Mouse (Mus musculus): ENCODE results near the gene Oxsm. TPM values are rescaled to one million over a fixed set of nuclear protein-coding genes. Genes with fewer than 3 reads are reported as not detected.

Oxsm gene
- polyA plus RNA-seq (2012; ENCODE audit: insufficient read depth, insufficient read length, low replicate concordance, missing spikeins): not detected in 2 replicates

GRCm38 (mm10) chr14:16249171-16249874, at the start of gene Oxsm, which contains the start of gene Ngly1:
Gene Oxsm (minus strand): TSS chr14:16249808.
Gene Ngly1 (plus strand): TSS chr14:16249280.
- WGBS: under 1% methylated on average over 64 of the region's 65 CpGs
- Histone ChIP-seq H3K4me3 (ENCODE audit: insufficient read depth, low read depth, low read length) (peak within 1 kb of the TSS; percentile 90), H3K4me1 (ENCODE audit: control insufficient read depth, insufficient read depth, low read length) (no peaks in the 10 kb centered on the region; the same call in 1 of the 2 replicates), H3K27ac (ENCODE audit: insufficient read depth, low read depth, low read length) (peak within 1 kb of the TSS; percentile 68)
- TF ChIP-seq POLR2A (IDR thresholded peaks at IDR 0.05; ENCODE audit: insufficient read depth, low read depth, low read length) (peak; percentile 99), CTCF (IDR thresholded peaks at IDR 0.05; ENCODE audit: insufficient read depth, low read depth, low read length) (no peak)

- TF ChIP-seq POLR2A (IDR thresholded peaks at IDR 0.05; ENCODE audit: insufficient read depth, low read depth, low read length) (no peak), CTCF (IDR thresholded peaks at IDR 0.05; ENCODE audit: insufficient read depth, low read depth, low read length) (no peak)
- WGBS: 16% methylated on average over 2 of the region's 2 CpGs
- no peaks in the 10 kb centered on the region for H3K4me1 ChIP-seq (ENCODE audit: control insufficient read depth, insufficient read depth, low read length)
- no peak overlapping the region for H3K27ac ChIP-seq (ENCODE audit: insufficient read depth, low read depth, low read length)
- H3K4me3 ChIP-seq (ENCODE audit: insufficient read depth, low read depth, low read length): no peak overlapping the region
These were observed 47.3 kb upstream of the Oxsm start for GRCm38 (mm10) chr14:16296816-16297468.

GRCm38 (mm10) chr14:16293921-16294320, 44.3 kb upstream of the Oxsm start:
- Histone ChIP-seq H3K4me3 (ENCODE audit: insufficient read depth, low read depth, low read length) (no peak overlapping the region), H3K27ac (ENCODE audit: insufficient read depth, low read depth, low read length) (no peak overlapping the region), H3K4me1 (ENCODE audit: control insufficient read depth, insufficient read depth, low read length) (no peaks in the 10 kb centered on the region)
- TF ChIP-seq POLR2A (IDR thresholded peaks at IDR 0.05; ENCODE audit: insufficient read depth, low read depth, low read length) (no peak), CTCF (IDR thresholded peaks at IDR 0.05; ENCODE audit: insufficient read depth, low read depth, low read length) (no peak)
- WGBS: 93% methylated on average over 1 of the region's 1 CpGs

DNA sequence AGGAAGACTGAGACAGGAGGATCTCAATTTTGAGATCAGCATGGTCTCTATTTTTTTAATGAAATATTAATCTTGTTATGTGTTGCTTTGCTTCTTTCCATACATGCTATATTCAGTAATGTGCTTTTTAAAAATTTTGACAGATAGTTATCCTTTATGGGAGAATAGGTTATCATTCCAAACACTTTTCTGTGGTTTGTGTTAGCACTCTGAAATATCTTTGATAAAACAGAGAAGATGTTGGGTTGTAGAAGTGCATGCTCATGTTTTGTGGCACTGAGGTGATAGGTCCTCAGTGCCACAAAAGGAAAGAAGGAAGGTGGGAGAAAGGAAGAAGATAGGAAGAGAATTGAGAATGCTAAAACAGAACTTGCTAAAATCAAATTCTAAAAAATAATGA, 43.4 kb upstream of the Oxsm start:
- Histone ChIP-seq H3K27ac (ENCODE audit: insufficient read depth, low read depth, low read length) (no peak overlapping the region), H3K4me3 (ENCODE audit: insufficient read depth, low read depth, low read length) (no peak overlapping the region), H3K4me1 (ENCODE audit: control insufficient read depth, insufficient read depth, low read length) (no peaks in the 10 kb centered on the region)
- TF ChIP-seq POLR2A (IDR thresholded peaks at IDR 0.05; ENCODE audit: insufficient read depth, low read depth, low read length): no peak
- no peak for TF ChIP-seq CTCF (IDR thresholded peaks at IDR 0.05; ENCODE audit: insufficient read depth, low read depth, low read length)

- H3K27ac ChIP-seq (ENCODE audit: insufficient read depth, low read depth, low read length): no peak overlapping the region
These were observed 42.8 kb upstream of the Oxsm start for GRCm38 (mm10) chr14:16292371-16292770.

DNA sequence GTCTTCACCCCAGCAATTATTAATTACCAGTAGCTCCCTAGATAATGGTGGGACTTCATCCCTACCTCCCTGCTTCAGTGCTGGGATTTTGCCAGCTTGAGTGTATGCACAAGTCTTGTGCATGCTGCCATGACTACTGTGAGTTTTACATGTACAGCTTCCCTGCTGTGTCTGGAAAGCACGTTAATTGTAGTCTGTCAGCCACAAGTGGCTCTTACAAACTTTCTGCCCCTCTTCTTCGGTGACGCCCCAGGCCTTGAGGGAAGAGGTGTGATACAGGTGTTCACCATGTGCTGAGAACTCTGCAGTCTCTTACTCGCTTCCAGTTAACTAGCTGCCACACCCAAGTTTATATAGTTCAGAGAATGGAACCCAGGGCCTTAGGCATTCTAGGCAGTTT, 34.4 kb upstream of the Oxsm start:
- TF ChIP-seq POLR2A (IDR thresholded peaks at IDR 0.05; ENCODE audit: insufficient read depth, low read depth, low read length) (no peak), CTCF (IDR thresholded peaks at IDR 0.05; ENCODE audit: insufficient read depth, low read depth, low read length) (no peak)
- Histone ChIP-seq H3K4me3 (ENCODE audit: insufficient read depth, low read depth, low read length) (no peak overlapping the region), H3K4me1 (ENCODE audit: control insufficient read depth, insufficient read depth, low read length) (no peaks in the 10 kb centered on the region), H3K27ac (ENCODE audit: insufficient read depth, low read depth, low read length) (no peak overlapping the region)
- 80% methylated on average over 4 of the region's 4 CpGs for WGBS

More at GRCm38 (mm10) chr14:16292371-16292770, 42.8 kb upstream of the Oxsm start:
- no peak for TF ChIP-seq POLR2A (IDR thresholded peaks at IDR 0.05; ENCODE audit: insufficient read depth, low read depth, low read length)
- no peak for TF ChIP-seq CTCF (IDR thresholded peaks at IDR 0.05; ENCODE audit: insufficient read depth, low read depth, low read length)
- Histone ChIP-seq H3K4me1 (ENCODE audit: control insufficient read depth, insufficient read depth, low read length) (no peaks in the 10 kb centered on the region), H3K4me3 (ENCODE audit: insufficient read depth, low read depth, low read length) (no peak overlapping the region)
- WGBS: 8% methylated on average over 1 of the region's 1 CpGs

GRCm38 (mm10) chr14:16279196-16279595, 29.6 kb upstream of the Oxsm start:
- Histone ChIP-seq H3K27ac (ENCODE audit: insufficient read depth, low read depth, low read length) (no peak overlapping the region), H3K4me3 (ENCODE audit: insufficient read depth, low read depth, low read length) (no peak overlapping the region)
- TF ChIP-seq POLR2A (IDR thresholded peaks at IDR 0.05; ENCODE audit: insufficient read depth, low read depth, low read length) (no peak), CTCF (IDR thresholded peaks at IDR 0.05; ENCODE audit: insufficient read depth, low read depth, low read length) (no peak)

GRCm38 (mm10) chr14:16273677-16274076, 24.1 kb upstream of the Oxsm start:
- Histone ChIP-seq H3K4me3 (ENCODE audit: insufficient read depth, low read depth, low read length) (no peak overlapping the region), H3K4me1 (ENCODE audit: control insufficient read depth, insufficient read depth, low read length) (no peaks in the 10 kb centered on the region), H3K27ac (ENCODE audit: insufficient read depth, low read depth, low read length) (no peak overlapping the region)
- WGBS: 95% methylated on average over 3 of the region's 3 CpGs
- TF ChIP-seq CTCF (IDR thresholded peaks at IDR 0.05; ENCODE audit: insufficient read depth, low read depth, low read length) (no peak), POLR2A (IDR thresholded peaks at IDR 0.05; ENCODE audit: insufficient read depth, low read depth, low read length) (no peak)

More at GRCm38 (mm10) chr14:16279196-16279595, 29.6 kb upstream of the Oxsm start:
- WGBS: 46% methylated on average over 4 of the region's 4 CpGs
- no peaks in the 10 kb centered on the region for H3K4me1 ChIP-seq (ENCODE audit: control insufficient read depth, insufficient read depth, low read length)

- no peak overlapping the region for H3K4me3 ChIP-seq (ENCODE audit: insufficient read depth, low read depth, low read length)
- TF ChIP-seq CTCF (IDR thresholded peaks at IDR 0.05; ENCODE audit: insufficient read depth, low read depth, low read length) (no peak), POLR2A (IDR thresholded peaks at IDR 0.05; ENCODE audit: insufficient read depth, low read depth, low read length) (no peak)
- no peaks in the 10 kb centered on the region for H3K4me1 ChIP-seq (ENCODE audit: control insufficient read depth, insufficient read depth, low read length)
- 95% methylated on average over 2 of the region's 2 CpGs for WGBS
- no peak overlapping the region for H3K27ac ChIP-seq (ENCODE audit: insufficient read depth, low read depth, low read length)
These were observed 20.2 kb upstream of the Oxsm start for GRCm38 (mm10) chr14:16269776-16270175.

Data from olfactory bulb, adult 2 months (tissue).